Mouse (Mus musculus): ENCODE measurements around the gene Dpf2.

Dpf2 gene

GRCm38 (mm10) chr19:5913007-5913719 lies at the start of gene Dpf2:
TSS of gene Dpf2 (minus strand) at chr19:5913010.
- no peak for DNase-seq (ENCODE audit: low spot score)

GRCm38 (mm10) chr19:5957371-5957770 lies 44.6 kb upstream of the Dpf2 start:
- DNase-seq (ENCODE audit: low spot score): no peak

GRCm38 (mm10) chr19:5956685-5957084 lies 43.9 kb upstream of the Dpf2 start:
- DNase-seq (ENCODE audit: low spot score): peak; percentile 59

GRCm38 (mm10) chr19:5955704-5956670 lies 43.2 kb upstream of the Dpf2 start:
- DNase-seq (ENCODE audit: low spot score): no peak

- no peak for DNase-seq (ENCODE audit: low spot score)
Measured at GRCm38 (mm10) chr19:5954936-5955335, 42.1 kb upstream of the Dpf2 start.

- DNase-seq (ENCODE audit: low spot score): no peak
Measured at GRCm38 (mm10) chr19:5954031-5954710, 41.4 kb upstream of the Dpf2 start.

- DNase-seq (ENCODE audit: low spot score): no peak
Measured at GRCm38 (mm10) chr19:5953201-5953770, 40.5 kb upstream of the Dpf2 start.

- no peak for DNase-seq (ENCODE audit: low spot score)
Measured at GRCm38 (mm10) chr19:5952071-5952691, 39.4 kb upstream of the Dpf2 start.

GRCm38 (mm10) chr19:5951631-5952030 lies 38.8 kb upstream of the Dpf2 start:
- DNase-seq (ENCODE audit: low spot score): no peak

GRCm38 (mm10) chr19:5950218-5950617 lies 37.4 kb upstream of the Dpf2 start:
- no peak for DNase-seq (ENCODE audit: low spot score)

- no peak for DNase-seq (ENCODE audit: low spot score)
Measured at GRCm38 (mm10) chr19:5945891-5946290, 33.1 kb upstream of the Dpf2 start.

- DNase-seq (ENCODE audit: low spot score): no peak
Measured at GRCm38 (mm10) chr19:5945027-5945426, 32.2 kb upstream of the Dpf2 start.

- DNase-seq (ENCODE audit: low spot score): no peak
Measured at GRCm38 (mm10) chr19:5944145-5944544, 31.3 kb upstream of the Dpf2 start.

GRCm38 (mm10) chr19:5943404-5943803 lies 30.6 kb upstream of the Dpf2 start:
- DNase-seq (ENCODE audit: low spot score): no peak

- no peak for DNase-seq (ENCODE audit: low spot score)
Measured at GRCm38 (mm10) chr19:5942581-5942980, 29.8 kb upstream of the Dpf2 start.

GRCm38 (mm10) chr19:5940656-5941055 lies 27.8 kb upstream of the Dpf2 start:
- no peak for DNase-seq (ENCODE audit: low spot score)

- no peak for DNase-seq (ENCODE audit: low spot score)
Measured at GRCm38 (mm10) chr19:5940173-5940572, 27.4 kb upstream of the Dpf2 start.

- no peak for DNase-seq (ENCODE audit: low spot score)
Measured at GRCm38 (mm10) chr19:5939715-5940114, 26.9 kb upstream of the Dpf2 start.

GRCm38 (mm10) chr19:5938516-5938915 lies 25.7 kb upstream of the Dpf2 start:
- DNase-seq (ENCODE audit: low spot score): no peak

- no peak for DNase-seq (ENCODE audit: low spot score)
Measured at GRCm38 (mm10) chr19:5937836-5938406, 25.1 kb upstream of the Dpf2 start.

- DNase-seq (ENCODE audit: low spot score): no peak
Measured at GRCm38 (mm10) chr19:5937095-5937835, 24.5 kb upstream of the Dpf2 start.

Data from urinary bladder, postnatal 10 days (tissue).